Mouse (Mus musculus) gastrocnemius, adult 18-20 months (tissue): ENCODE data around the gene Jpt1. TPM values are rescaled to one million over a fixed set of nuclear protein-coding genes. Genes with fewer than 3 reads are reported as not detected.

Experiments
- microRNA-seq: library from miRNA; unstranded; fragments of <30 nt; microRNA quantifications from one replicate; pipeline ENCODE4 v1.2.0, GENCODE M21; 2021
- total RNA-seq, 2 experiments: library from RNA; stranded (reverse); gene quantifications; 2 replicates each; pipeline ENCODE4 v1.2.3; 2021

The Jpt1 gene
- total RNA-seq, 2 experiments from 2014 or later: 49.7 to 52.4 TPM

Small RNAs within 50 kb of the gene (microRNA-seq; reads per million reads assigned to microRNA genes)
- gene Mir3968: not detected

Other genes with a start within 250 kb of the Jpt1 start
- gene Grin2c, start 247.1 kb downstream of the Jpt1 start, total RNA-seq: under 1 TPM; 0.05 to 0.14 TPM
- gene Fdxr, start 237.3 kb downstream of the Jpt1 start, total RNA-seq: 1 to 10 TPM; 3.2 TPM
- 1 to 10 TPM; 4.7 to 6.0 TPM for gene Fads6, start 216.7 kb downstream of the Jpt1 start, total RNA-seq
- gene Otop2, start 207.2 kb downstream of the Jpt1 start, total RNA-seq: not detected
- gene Ush1g, start 192.3 kb downstream of the Jpt1 start, total RNA-seq: under 1 TPM; 0.16 to 0.19 TPM
- gene Otop3, start 179.7 kb downstream of the Jpt1 start, total RNA-seq: not detected
- under 1 TPM; 0.81 to 0.96 TPM for gene Hid1, start 146.6 kb downstream of the Jpt1 start, total RNA-seq
- 1 to 10 TPM; 1.2 to 1.5 TPM for gene Cdr2l, start 132.5 kb downstream of the Jpt1 start, total RNA-seq
- 10 to 100 TPM; 90.3 to 95.5 TPM for gene Mrpl58, start 110.6 kb downstream of the Jpt1 start, total RNA-seq
- 100 to 1,000 TPM; 772 to 857 TPM for gene Atp5h, start 94.4 kb downstream of the Jpt1 start, total RNA-seq
- 10 to 100 TPM; 15.9 to 17.7 TPM for gene Kctd2, start 94.3 kb downstream of the Jpt1 start, total RNA-seq
- gene Trim80, start 73.8 kb downstream of the Jpt1 start, total RNA-seq: not detected
- gene Slc16a5, start 51.9 kb downstream of the Jpt1 start, total RNA-seq: not detected
- gene Armc7, start 38.7 kb downstream of the Jpt1 start, total RNA-seq: 1 to 10 TPM in 1 of 2 experiments, under 1 TPM in 1; 0.82 to 1.3 TPM
- gene Nt5c, start 22.5 kb downstream of the Jpt1 start, total RNA-seq: 1 to 10 TPM; 6.2 to 6.8 TPM
- 100 to 1,000 TPM; 146 TPM for gene Sumo2, start 21.9 kb upstream of the Jpt1 start, total RNA-seq
- 10 to 100 TPM; 17.8 to 18.0 TPM for gene Nup85, start 50.0 kb upstream of the Jpt1 start, total RNA-seq
- gene Mrps7, start 89.5 kb upstream of the Jpt1 start, total RNA-seq: 10 to 100 TPM; 73.3 to 79.3 TPM
- 10 to 100 TPM; 15.4 to 18.8 TPM for gene Gga3, start 89.7 kb upstream of the Jpt1 start, total RNA-seq
- 10 to 100 TPM; 42.3 to 45.0 TPM for gene Mif4gd, start 98.6 kb upstream of the Jpt1 start, total RNA-seq
- 10 to 100 TPM; 38.8 to 44.4 TPM for gene Slc25a19, start 113.9 kb upstream of the Jpt1 start, total RNA-seq
- gene Grb2, start 194.2 kb upstream of the Jpt1 start, total RNA-seq: 10 to 100 TPM; 63.9 to 66.6 TPM